Mouse (Mus musculus) liver, adult 2 months (tissue): Measurements from ENCODE around the gene Sfmbt2.
"Not testable (repeated sequence)": the region's sequence is repeated elsewhere in the genome, so short reads cannot be mapped to it uniquely, and the experiment has no call there.

Experiments
- CTCF ChIP-seq: fragments of 200-500 bp; IDR thresholded peaks from 2 replicates; pipeline ENCODE4 v1.5.1; 2011; ENCODE audit warnings: low read depth, low read length, control low read depth
- POLR2A ChIP-seq: fragments of 200-500 bp; IDR thresholded peaks from 2 replicates; pipeline ENCODE4 v1.6.1; 2011; ENCODE audit warnings: low read length, control low read depth; ENCODE audit not compliant: insufficient read depth; ENCODE audit errors: extremely low read depth

- TF ChIP-seq CTCF, POLR2A: not testable (repeated sequence)
These were observed 26.2 kb upstream of the Sfmbt2 start for GRCm38 (mm10) chr2:10344073-10344472.
